Mouse (Mus musculus) R1 (cell line): ENCODE results near the gene Sncg.

Experiments used
- DNase-seq: peaks from one replicate; pipeline ENCODE4 v3.0.0-alpha.2; 2018; ENCODE audit warnings: low read depth, low spot score

The Sncg gene

DNA sequence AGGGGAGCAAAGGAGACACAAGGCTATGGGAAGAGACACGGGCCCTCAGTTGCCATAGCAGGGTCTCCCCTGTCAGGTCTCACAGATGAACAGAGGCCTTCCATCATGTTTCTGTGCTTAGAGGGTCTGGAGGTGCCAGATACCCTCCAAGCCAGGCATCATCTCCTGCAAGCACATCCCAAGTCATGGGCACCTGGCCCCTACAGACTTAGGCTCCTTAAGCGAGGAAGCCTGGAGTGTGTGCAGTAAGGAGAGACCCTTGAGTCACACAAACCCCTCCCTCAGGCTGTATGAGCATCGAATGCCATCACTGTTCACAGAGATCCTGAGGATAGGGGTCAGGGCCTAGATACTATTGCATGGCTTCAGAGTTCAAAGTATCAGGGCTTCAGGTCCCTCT is 3.7 kb downstream of the Sncg start:
- no peak for DNase-seq

GRCm38 (mm10) chr14:34370203-34370602 is 4.4 kb downstream of the Sncg start:
- DNase-seq, result no peak

- DNase-seq, result peak; percentile 75
These were observed 9.5 kb downstream of the Sncg start for GRCm38 (mm10) chr14:34365147-34365507.

- DNase-seq, result peak; percentile 78
These were observed 10.1 kb downstream of the Sncg start for GRCm38 (mm10) chr14:34364254-34365146.

DNA sequence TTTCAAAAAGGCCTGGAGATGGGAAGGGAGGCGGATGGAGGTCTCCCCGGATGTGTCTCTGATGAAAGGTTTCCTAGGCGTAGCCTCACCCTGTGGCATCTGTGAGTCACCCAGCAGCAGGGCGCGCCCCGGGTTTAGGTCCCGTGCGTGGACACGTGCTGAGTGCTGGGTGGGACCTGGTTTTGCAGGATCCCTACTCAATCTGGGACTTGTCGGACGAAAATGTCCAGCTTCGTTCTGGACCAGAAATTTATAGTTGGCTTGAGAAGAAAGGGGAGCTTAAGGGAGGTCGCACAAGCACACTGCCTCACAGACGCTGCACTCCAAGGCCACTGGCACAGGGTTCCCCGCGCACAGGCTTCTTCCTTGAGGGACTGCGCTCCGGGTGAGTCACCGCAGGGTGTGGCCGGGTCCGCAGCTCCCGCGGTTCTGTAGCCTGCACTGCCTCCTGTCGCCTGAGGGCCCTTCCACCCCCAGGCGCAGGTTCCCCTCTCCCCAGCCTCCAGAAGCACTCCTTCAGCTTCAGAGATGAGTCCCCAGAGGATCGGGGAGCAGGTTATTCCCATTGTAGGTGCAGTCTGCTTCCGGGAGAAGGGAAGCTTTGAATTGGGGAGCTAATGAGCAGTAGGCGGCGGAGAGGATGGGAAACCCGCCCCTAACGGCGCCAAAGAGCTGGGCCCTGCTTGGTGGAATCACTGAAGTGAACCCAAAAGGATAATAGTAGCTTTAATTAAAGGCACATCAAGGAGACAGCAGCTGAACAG is 10.9 kb downstream of the Sncg start:
- peak; percentile 94 for DNase-seq

DNA sequence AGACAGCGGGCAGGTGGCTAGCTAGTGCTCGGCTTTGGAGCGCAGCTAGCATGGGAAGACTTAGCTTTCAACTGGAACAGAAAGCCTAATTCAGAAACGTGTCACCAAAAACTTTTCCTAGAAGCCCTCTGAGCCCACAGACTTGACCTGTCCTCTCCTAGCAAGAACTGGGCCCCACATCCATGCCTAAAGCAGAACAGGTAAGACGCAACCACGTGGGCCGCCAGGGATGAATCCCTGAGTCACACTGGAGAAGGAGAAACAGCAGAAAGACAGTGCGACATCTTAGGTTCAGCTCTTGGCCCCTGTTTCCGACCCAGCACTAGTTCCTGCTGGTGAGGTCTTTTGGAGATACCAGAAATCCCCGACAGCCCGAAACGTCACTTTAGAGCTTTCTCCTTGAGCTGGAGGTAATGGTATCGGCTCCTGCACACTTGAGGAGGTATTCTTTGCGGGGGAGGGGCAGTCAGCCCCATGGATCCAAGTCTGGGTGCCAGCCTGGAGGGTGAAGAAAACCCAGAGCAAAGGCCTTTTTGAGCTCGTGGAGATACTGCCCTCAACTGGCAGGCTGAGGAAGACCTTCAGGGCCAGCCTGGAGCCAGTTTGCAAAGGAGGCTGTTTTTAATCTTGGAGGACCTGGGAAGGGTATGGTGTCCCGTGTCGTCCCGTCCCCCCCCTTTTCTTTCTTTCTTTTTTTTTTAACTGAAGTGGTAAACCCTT is 11.7 kb downstream of the Sncg start:
- peak; percentile 91 for DNase-seq

DNA sequence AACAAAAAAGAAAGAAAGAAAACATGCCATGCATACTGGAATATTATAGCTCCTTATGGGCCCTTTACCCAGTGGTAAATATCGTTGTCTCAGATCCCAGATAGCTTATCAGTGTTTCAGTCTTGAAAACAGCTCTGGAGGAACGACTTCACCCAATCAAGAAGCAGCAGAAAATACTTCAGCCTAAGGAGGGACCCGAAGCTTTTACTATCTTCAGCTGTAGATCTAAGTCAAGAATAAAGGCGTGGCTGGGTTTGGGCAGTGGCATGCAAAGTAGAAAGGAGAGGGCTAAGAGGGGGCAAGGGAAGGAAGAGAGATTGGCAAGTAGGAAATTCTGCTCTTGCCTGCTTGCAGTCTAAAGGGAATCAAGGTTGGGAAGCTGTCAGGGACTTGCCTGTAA is 12.5 kb downstream of the Sncg start:
- DNase-seq, result peak; percentile 73

DNA sequence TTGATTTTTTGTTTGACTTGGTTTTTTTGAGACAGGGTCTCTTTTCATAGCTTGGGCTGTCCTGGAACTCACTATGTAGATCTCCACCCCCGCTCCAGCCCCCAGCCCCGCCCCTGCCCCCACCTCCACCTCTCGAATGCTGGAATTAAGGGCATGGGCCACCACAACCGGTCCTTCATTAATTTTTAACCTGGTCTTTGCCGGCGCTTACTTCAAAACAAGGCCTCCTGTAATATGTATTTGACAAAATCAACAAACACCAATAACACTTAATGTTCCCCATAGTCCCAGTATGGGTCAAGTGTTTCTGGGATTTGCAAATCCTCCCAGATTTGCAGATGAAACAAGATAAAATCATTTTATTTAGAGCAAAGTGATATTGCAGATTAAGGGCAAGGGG is 14.3 kb downstream of the Sncg start:
- no peak for DNase-seq

DNA sequence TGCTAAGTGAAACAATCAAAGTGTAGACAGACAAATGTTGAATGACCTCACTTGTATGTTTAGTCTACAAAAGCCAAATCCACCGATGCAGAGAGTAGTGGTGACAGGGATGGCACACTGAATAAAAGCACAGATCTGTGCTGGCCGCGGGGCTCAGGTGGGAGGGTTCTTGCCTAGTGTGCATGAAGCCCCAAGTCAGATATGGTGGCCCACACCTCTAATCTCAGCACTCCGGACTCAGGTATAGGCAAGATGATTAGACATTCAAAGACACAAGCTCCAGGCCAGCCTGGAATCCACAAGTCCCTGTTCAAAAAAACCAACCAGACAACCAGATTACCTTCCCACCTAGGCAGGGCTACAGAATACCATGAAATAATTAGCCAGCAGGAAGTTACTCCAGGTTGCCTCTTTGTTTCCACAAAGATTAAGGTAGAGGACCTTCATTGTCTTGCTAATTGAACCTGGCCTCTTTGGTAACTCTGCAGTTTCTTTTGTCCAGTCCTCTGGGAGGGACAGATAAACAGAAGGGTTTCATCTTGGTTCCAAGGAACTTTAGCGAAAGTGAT is 14.8 kb downstream of the Sncg start:
- peak; percentile 99 for DNase-seq

DNA sequence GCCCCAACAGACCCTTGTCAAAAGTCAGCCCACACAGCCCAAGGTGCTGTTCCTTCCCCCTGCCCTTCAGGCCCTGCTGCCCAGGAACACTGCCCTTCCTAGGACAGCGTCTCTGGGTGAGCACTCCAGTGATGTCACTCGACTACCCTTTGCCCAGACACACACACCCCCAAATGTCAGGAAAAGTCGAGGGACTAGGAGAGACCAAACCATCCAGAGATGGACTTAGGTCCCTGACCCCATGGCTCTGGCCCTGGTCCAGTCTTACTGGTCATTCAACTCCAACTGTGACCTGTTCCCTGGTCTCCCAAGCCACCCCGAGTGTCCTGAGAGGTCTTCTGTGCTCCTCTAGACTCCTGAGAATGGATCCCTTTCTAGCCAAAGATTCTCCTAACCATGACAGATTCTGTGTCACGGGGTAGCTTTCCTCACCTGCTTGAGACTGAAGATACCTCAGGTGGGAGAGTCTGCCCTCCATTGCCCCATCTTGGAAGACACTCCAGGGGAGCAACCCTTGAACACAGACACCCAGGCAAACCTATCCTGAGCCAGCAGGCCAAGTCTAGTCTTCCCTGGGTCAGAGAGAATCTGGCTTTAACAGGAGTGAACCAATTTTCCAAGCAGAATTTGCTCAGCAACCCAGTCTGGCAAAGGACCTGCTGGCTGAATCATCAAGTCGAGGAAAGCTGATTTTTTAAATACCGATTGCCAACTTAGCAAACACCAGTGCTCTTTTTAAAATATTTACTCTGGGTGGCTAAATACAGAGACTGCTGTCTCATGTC is 16.7 kb downstream of the Sncg start:
- no peak for DNase-seq

- DNase-seq, result no peak
These were observed 19.3 kb downstream of the Sncg start, which contains the start of gene Fam25c for GRCm38 (mm10) chr14:34355301-34355700. TSS of gene Fam25c (minus strand) at chr14:34355433.

DNA sequence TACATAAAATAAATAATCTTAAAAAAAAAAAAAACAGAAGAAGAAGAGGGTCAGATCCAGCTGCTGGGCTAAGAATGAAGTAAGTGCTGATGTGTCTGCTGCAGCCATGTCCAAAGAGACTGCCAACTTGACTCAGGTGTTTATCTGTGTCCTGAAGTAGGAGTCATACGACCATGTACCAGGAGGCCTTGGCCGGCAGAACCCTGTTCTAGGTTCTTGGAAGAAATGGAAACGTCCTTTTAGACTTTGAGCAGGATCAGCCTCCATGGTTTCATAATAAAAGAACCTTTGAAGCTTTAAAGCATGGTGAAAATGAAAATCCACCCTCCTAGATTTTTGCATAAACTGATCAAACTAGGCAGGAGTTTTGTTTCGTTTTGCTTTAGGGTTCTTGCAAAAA is 20.1 kb downstream of the Sncg start:
- DNase-seq, result no peak

DNA sequence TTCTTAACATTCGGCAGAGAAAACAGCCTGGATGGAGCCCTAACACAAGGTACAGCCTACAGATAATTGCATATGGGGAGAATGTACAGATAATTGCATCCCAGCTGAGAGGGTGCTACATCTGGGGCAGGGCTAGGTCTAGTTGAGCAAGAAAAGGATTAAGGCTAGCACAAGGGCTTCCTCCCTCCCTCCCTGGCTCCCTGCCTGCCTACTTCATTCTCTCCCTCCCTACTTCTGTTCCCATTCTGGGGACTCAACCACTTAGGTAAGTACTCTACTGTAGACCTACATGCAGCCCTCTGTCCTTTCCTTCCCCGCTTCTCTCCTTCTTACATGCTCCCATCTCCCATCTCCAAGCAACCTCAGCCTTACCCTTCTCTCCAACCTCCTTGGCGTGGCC is 21.3 kb downstream of the Sncg start:
- no peak for DNase-seq

DNA sequence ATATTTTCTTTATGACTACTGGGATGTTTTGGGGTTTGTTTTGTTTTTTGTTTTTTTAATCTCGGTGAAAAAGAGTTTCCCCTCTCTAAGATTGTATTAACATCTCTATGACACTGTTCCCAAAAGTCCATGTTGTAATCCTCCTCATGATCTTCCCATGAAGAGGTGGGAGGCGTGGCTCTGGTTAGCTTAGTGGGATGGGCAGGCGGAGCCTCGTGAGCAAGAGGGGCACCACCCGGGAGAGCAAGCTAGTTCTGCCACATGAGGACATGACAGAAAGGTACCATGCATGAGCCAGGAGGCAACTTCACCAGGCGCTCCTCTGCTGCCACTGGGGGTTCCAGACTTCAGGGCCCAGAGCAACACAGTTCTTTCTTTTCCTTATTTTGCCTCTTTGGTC is 22.1 kb downstream of the Sncg start:
- DNase-seq, result peak; percentile 64

- DNase-seq, result no peak
These were observed 22.9 kb downstream of the Sncg start for GRCm38 (mm10) chr14:34351660-34352059.

- peak; percentile 82 for DNase-seq
These were observed 25.6 kb downstream of the Sncg start for GRCm38 (mm10) chr14:34349007-34349406.

- DNase-seq, result no peak
These were observed 26.3 kb downstream of the Sncg start for GRCm38 (mm10) chr14:34348301-34348700.

- no peak for DNase-seq
These were observed 27.5 kb downstream of the Sncg start for GRCm38 (mm10) chr14:34347084-34347483.

- peak; percentile 64 for DNase-seq
These were observed 28.6 kb downstream of the Sncg start for GRCm38 (mm10) chr14:34345771-34346566.

DNA sequence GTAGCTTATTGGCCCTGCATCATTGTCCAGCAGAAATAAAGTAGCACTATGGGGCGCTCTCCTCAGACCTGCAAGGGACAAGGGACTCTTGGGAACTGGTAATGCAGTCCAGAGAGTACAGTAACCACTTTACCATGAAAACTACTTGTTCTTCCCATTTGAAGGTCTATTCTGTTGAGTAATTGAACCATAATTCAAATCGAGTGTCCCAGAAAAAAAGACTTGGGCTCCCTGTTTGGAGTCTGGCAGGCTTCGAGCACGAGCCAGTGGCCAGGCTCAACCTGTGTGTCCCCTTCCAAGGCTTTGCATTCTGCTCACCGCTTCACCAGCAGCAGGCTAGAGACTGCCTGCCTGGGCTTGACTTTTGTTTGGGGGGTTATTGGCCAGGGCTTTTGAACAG is 30.2 kb downstream of the Sncg start:
- DNase-seq, result no peak
